Mouse (Mus musculus) cerebellum, adult 2 months (tissue): ENCODE data around the gene En1.

Experiments used
- CTCF ChIP-seq: fragments of 200-500 bp; IDR thresholded peaks from 2 replicates; pipeline ENCODE4 v1.5.1; 2011; ENCODE audit warnings: low read depth, mild to moderate bottlenecking, control low read depth, low read length, moderate library complexity, borderline replicate concordance; ENCODE audit not compliant: insufficient read depth
- POLR2A ChIP-seq: fragments of 200-500 bp; IDR thresholded peaks from 2 replicates; pipeline ENCODE4 v1.6.1; 2011; ENCODE audit warnings: low read length, control low read depth, borderline replicate concordance; ENCODE audit not compliant: insufficient read depth

GRCm38 (mm10) chr1:120609611-120610010 is 7.4 kb downstream of the En1 start:
- no peak for TF ChIP-seq POLR2A
- no peak for TF ChIP-seq CTCF
